Mouse (Mus musculus) gastrocnemius, postnatal 25 days (tissue): Measurements from ENCODE around the gene Bsg. TPM values are rescaled to one million over a fixed set of nuclear protein-coding genes. Genes with fewer than 3 reads are reported as not detected.

Source experiments
- DNase-seq: peaks from one replicate; pipeline ENCODE4 v3.0.0; 2022
- long read RNA-seq, 2 experiments: library from polyadenylated mRNA; stranded (forward); transcript quantifications; one replicate each; pipeline ENCODE4 v2.0.0; 2021
- total RNA-seq, 2 experiments: library from RNA; stranded (reverse); gene quantifications; 1 replicate in 1 of 2; 2 replicates in 1 of 2; pipeline ENCODE4 v1.2.3; 2021

Bsg gene
- 100 to 1,000 TPM; 513 to 650 TPM for total RNA-seq
- long read RNA-seq, experiment 1, transcript Bsg-205 (7 exons, 1,261 nt) = major isoform, 1,217 of 1,377 reads
- long read RNA-seq, experiment 1, transcript Bsg-202 (6 exons, 1,240 nt) = minor isoform, 7 of 1,377 reads
- long read RNA-seq, experiment 1, partial matches to known transcripts = 61 of 1,377 reads
- long read RNA-seq, experiment 1, other reads (novel, unspliced or antisense) = 89 of 1,377 reads
- long read RNA-seq, experiment 2, transcript Bsg-205 (7 exons, 1,261 nt) = major isoform, 1,432 of 1,597 reads
- long read RNA-seq, experiment 2, partial matches to known transcripts = 54 of 1,597 reads
- long read RNA-seq, experiment 2, other reads (novel, unspliced or antisense) = 104 of 1,597 reads

- DNase-seq = peak; percentile 99
Observed at GRCm38 (mm10) chr10:79704065-79704969, at the start of gene Bsg. TSS of gene Bsg (plus strand) at chr10:79704491.

DNA sequence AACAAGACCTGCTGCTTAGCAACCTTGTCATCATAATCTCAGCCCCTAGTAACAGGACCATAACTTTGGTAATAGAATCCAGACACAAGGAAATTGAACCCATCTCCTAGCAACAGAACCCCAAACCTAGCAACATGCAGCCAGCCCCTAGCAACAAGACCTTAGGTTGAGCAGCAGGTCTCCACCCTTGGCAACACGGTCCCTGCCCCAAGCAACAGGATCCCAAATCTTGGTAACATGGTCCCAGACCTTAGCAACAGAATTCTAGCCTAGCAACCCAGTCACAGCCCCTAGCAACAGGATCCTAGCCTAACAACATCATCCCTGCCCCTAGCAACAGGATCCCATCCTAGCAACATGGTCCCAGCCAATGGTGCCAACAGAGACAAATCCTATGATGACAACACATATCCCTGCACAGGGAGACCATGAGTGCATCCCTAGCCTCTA lies 49.3 kb upstream of the Bsg start:
- DNase-seq = no peak

- DNase-seq = no peak
Observed at GRCm38 (mm10) chr10:79658829-79659228, 45.5 kb upstream of the Bsg start.

GRCm38 (mm10) chr10:79660298-79660697 lies 44.0 kb upstream of the Bsg start:
- no peak for DNase-seq

DNA sequence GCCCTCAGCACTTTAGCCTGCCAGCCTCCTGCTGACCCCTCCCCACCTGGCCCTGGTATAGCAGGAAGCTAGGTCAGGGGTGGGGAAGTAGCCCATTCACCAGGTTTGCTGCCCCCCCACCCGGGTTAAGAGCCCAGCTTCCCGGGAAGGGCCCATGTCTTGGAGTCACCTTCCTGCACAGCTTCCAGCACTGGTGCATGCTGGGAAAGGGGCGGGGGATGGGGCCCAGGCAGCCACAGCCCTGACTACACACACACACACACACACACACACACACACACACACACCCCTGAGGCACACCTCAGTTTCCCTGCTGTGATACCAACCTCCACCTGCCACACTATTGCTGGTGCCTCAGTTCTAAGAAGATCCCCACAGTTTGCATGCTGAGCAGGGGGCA lies 42.4 kb upstream of the Bsg start:
- no peak for DNase-seq

GRCm38 (mm10) chr10:79664131-79664665 lies 40.1 kb upstream of the Bsg start, which contains the start of gene Madcam1:
TSS of gene Madcam1 (plus strand) at chr10:79664559.
- peak; percentile 49 for DNase-seq

DNA sequence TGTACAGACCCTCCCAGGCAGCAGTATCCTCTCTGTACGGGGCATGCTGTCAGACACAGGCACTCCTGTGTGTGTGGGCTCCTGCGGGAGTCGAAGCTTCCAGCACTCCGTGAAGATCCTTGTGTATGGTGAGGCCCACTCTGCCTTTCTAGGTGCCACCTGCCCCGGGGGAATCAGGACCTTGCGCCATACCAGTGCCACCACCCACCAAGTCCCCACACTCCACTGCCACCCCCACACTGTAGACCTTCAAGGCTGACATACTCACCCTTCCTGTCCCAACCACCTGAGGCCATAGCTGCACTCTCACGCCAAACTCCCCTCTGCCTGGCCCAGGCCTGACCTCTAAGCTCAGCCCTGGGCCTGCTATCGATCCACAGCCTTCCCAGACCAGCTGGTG lies 39.2 kb upstream of the Bsg start:
- DNase-seq = no peak

DNA sequence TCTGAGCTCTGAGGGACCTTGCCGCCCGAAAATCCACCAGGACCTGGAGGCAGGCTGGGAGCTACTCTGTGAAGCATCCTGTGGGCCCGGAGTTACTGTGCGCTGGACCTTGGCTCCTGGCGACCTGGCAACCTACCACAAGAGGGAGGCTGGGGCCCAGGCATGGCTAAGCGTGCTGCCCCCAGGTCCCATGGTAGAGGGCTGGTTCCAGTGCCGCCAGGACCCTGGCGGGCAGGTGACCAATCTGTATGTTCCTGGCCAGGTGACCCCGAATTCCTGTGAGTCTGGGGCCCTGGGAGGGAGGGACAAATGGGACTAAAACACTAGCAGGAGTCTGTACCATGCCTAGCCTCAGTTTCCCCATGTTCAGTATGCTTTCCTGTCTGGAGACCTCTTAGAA lies 37.8 kb upstream of the Bsg start:
- no peak for DNase-seq

DNA sequence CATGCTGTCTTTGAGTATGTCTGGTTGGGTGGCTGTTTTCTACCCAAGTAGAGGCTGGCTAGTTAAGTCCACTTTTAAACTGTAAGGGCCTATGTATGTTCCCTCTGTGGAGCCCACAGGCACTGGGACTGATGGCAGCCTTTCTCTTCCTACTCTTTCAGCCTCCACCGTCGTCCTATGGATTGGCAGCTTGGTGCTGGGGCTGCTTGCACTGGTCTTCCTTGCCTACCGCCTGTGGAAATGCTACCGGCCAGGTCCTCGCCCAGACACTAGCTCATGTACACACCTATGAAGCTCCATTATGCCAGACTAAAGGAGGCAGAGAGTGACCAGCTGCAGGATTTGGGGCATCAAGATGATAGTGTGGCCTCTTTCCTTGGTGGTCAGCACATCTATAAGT lies 36.2 kb upstream of the Bsg start:
- DNase-seq = no peak

DNA sequence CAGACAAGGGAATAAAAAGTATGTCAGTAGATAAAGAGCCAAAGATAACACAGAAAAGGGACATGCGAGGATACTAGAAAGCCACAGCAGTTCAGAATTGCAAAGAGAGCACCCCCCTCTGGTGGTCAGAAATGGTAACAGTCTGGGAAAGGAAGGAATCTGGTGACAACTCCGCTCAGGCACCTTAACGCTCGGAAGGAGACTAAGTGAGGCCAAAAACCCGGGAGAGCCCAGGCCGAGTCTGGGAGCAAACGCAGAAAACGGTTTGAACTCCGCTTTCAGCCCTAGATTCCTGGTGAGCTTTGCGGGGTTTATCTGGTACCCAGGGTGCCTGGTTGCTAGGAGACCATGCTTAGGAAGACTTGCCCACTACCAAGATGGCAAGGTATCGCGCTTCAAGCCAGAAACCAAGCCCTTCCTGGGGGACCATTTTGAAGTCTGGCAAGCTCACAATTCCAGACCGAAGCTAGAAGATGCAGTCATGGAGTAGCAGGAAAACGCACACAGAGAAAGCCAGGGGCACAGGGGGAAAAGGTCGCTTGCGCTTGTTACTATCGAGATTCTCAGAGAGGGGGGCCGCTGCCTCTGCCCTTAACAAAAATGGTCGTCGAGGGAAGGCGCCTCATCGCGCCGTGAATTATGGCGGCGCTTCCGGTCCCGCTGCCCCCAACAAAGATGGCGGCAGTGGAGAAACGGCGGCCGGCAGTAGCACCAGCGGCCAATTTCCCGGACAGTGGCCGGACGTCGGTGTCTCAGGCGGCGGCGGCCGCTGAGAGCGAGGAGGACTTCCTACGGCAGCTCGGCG lies 35.3 kb upstream of the Bsg start, which contains the start of gene Tpgs1:
Tpgs1 (plus strand) TSS at position 599 of the 805 bp plus-strand sequence.
- DNase-seq = peak; percentile 86

GRCm38 (mm10) chr10:79669576-79670057 lies 34.7 kb upstream of the Bsg start:
- DNase-seq = peak; percentile 70

DNA sequence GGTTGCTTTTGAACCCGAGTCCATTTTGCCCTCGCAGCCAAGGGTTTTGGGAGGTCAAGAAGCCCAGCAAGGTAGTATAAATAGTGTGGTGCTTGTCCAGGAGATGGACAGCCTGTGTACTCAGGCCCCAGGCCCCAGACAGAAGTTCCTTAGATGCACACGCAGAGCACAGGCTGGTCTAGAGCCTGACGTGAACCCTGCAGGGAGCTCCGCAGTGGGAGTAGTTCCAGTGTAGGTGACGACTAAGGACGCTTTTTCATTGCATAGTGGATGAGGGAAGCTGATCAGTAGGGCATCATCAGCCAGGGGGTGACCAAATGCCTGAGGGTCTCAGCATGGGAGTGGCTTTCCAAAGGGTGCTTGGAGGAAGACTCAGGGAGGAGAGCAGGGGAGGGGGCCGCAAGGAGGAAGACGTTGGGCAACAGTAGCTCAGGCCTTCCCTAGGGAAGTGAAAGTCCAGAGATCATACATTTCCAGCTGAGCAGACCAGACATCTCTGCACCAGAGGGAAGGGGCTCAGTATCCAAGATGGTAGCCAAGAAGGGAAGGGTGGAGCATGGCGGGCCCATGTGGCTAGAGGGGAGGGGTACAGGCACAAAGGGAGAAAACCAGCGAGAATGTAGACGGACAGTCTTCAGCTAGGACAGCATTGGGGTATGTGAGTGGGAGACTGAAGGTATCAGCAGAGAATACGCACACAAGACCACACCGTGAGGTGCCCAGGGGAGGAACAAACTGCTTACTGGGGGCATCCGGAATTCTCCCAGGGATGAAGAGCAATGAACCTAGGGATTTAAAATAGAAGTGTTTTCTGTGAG lies 34.0 kb upstream of the Bsg start:
- no peak for DNase-seq

- no peak for DNase-seq
Observed at GRCm38 (mm10) chr10:79671396-79672087, 32.7 kb upstream of the Bsg start.

DNA sequence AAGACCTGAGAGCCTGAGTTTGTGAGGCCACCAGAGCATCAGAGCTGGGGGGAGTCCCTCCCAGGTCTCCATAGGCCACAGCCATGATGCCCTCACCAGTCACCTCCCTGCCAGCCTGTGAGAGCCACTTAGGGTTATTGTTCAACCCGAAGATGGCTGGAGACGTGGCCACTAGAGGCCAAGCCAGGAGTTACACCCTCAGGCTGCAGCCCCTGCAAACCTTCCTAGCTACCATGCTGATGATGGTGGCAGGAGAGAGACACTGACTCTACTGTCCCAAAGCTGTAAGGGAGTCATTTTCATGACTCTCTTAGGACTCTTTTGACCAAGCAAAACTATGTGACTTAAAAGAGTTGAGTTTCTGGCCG lies 32.2 kb upstream of the Bsg start:
- DNase-seq = no peak

DNA sequence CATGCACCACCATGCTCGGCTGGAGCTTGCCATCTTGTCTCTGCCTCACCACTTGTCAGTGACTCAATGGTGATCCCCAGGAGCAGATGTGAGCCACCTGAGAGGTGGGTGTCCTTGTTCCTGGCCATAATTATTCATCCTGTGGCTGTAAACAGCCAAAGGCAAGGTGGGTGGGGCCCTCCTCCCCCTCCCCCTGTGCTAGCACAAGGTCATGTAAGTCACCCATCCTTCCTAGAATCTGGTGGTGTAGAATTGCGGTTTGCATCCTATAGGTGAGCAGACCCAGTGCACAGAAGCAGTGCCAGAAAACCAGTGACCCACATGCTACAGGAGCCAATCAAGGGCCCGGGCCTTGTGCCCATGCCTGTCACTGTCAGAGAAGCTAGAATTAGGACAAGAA lies 31.2 kb upstream of the Bsg start:
- DNase-seq = no peak

DNA sequence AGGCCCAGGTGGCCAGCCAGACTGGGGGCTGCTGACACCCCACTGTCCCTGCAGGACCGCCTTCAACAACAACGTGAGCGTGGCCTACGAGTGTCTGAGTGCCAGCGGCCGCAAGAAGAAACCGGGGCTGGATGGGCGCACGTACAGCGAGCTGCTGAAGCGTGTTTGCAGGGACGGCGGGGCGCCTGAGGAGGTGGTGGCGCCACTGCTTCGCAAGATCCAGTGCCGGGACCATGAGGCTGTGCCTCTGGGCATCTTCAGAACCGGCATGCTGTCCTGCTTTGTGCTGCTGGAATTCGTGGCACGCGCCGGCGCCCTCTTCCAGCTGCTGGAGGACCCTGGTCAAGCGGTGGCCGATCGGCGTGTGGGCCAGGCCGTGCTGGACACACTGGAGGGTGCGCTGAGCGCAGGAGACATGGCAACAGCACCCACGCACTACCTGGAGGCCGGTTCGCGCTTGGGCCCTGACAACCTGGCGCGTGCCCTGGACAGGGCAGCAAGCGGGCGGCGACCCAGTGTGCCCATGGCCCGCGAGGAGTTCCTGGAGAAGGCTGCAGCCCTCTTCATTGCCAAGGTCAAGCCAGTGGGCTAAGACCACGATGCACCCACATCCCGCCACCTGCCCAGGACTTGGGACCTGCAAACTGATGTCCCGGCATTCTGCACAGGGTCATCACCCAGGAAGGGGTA lies 28.8 kb upstream of the Bsg start:
- no peak for DNase-seq

- DNase-seq = no peak
Observed at GRCm38 (mm10) chr10:79680606-79681495, 23.4 kb upstream of the Bsg start.

DNA sequence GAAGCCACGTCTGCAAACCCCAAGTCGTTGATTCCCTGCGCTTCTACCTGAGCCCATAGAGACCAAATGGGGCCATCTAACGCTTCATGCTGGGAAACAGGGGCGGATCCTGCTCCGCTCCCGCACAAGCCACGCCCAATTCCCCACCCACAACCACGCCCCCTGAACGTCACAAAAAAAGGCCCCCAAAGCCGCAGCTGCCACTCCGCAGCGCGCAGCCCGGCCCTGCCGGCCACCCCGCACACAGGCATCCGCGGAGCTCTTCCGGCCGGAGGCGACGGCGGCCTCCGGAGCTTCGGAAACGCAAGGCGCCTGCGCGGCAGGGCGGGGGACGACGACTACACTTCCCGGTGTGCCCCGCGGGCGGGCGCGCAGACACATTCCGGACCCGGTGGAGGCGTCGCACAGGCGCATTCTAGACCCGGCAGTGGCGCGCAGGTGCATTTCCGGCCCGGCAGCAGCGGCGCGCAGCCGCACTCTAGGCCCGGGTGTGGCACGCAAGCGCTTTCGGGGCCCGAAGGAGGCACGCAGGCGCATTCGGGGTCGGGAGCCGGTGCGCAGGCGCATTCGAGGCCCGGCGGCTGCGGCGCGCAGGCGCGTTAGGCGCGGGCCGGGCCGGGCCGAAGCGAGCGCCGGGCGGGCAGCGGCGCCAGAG lies 22.6 kb upstream of the Bsg start, which contains the start of gene Cdc34:
Cdc34 (plus strand) TSS at position 605 of the 655 bp plus-strand sequence.
- DNase-seq = peak; percentile 100
